Mouse (Mus musculus): ENCODE measurements around the gene Nipsnap3b.

The Nipsnap3b gene

GRCm38 (mm10) chr4:53011732-53012361 is at the start of gene Nipsnap3b:
Nipsnap3b (plus strand) TSS chr4:53011880.
- DNase-seq (ENCODE audit: extremely low read depth, insufficient read length, low spot score): peak; percentile 99

DNA sequence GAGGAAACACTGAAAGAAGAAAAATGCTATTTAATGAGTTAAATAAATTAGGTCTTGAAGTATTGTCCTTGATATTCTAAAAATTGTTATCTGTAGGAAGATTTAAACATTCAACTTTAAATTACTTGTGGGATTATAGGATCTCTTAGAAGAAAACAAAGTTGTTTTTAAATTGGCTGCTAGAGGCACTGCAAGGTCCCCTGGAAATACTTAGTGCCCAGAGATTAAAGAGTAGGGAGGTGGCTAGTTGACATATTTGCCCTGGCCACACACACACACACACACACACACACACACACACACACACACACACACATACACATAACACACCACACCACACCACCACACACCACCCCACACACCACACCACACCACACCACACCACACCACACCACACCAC is 47.4 kb upstream of the Nipsnap3b start, which contains the start of gene Olfr270:
Olfr270 (plus strand) TSS at position 301 of the 400 bp plus-strand sequence.
- no peak for DNase-seq (ENCODE audit: extremely low read depth, insufficient read length, low spot score)

GRCm38 (mm10) chr4:52985216-52985615 is 26.5 kb upstream of the Nipsnap3b start:
- peak; percentile 15 for DNase-seq (ENCODE audit: extremely low read depth, insufficient read length, low spot score)

- no peak for DNase-seq (ENCODE audit: extremely low read depth, insufficient read length, low spot score)
These were observed 25.4 kb upstream of the Nipsnap3b start for GRCm38 (mm10) chr4:52986266-52986665.

GRCm38 (mm10) chr4:52989248-52989647 is 22.4 kb upstream of the Nipsnap3b start, which contains the start of gene Nipsnap3a:
Nipsnap3a (plus strand) TSS chr4:52989272.
- DNase-seq (ENCODE audit: extremely low read depth, insufficient read length, low spot score): peak; percentile 3

DNA sequence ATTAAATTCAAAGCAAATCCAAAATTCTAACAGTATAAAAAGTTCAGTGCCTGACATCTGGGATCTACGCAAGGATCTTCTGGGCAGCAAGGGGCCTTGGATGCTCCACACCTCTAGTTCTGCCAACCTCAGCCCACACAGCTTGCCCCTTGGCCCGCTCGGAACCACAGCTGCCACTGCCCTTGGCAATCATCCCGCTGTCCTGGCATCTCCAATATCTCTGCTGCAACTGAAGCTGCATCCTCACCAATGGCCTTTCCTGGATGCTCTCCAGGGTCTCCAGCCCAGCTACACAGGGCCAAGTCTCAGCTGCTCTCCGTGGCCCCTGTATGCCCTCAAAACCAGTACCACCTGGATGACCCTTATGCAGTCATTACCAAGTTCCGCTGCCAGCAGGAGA is 12.2 kb upstream of the Nipsnap3b start:
- DNase-seq (ENCODE audit: extremely low read depth, insufficient read length, low spot score): peak; percentile 28

- DNase-seq (ENCODE audit: extremely low read depth, insufficient read length, low spot score): no peak
These were observed 11.5 kb upstream of the Nipsnap3b start for GRCm38 (mm10) chr4:53000154-53000553.

DNA sequence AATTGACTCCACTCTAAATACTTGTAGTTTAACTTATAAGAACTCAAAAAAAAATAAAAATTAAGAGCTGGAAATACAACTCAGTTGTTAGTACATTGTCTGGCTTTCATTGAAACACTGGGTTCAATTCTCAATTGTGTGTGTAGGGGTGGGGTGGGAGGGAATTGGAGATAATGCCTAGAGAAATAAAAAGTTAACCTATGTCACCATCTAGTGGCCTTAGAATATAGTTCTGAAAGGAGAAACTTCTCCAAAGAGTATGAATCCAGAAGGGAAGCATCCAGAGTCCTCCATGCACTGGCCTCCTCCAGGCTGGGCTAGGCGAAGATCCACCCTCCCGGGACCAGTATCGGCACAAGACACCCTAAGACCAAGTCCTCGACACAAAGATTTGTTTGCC is 2.5 kb upstream of the Nipsnap3b start:
- DNase-seq (ENCODE audit: extremely low read depth, insufficient read length, low spot score): no peak

GRCm38 (mm10) chr4:53009871-53010270 is 1.8 kb upstream of the Nipsnap3b start:
- no peak for DNase-seq (ENCODE audit: extremely low read depth, insufficient read length, low spot score)

DNA sequence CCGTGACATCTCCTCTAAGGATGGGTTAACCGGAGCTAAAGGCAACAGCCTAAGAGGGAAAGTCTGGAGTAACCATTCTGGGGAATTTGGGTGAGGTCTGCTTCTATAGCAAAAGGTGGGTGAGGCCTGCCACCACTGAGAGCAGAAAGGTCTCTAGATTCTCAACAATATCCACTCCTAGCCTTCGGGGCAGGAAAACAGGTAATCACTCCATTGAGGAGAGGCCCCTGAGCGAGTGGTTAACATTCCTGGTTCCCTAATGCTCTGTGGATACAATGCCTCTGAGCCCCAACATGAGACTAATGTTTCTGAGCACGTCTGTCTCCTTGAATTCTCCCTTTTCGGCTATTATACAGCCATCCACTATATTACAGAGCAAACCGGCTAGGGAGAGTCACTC is 2.7 kb downstream of the Nipsnap3b start:
- no peak for DNase-seq (ENCODE audit: extremely low read depth, insufficient read length, low spot score)

DNA sequence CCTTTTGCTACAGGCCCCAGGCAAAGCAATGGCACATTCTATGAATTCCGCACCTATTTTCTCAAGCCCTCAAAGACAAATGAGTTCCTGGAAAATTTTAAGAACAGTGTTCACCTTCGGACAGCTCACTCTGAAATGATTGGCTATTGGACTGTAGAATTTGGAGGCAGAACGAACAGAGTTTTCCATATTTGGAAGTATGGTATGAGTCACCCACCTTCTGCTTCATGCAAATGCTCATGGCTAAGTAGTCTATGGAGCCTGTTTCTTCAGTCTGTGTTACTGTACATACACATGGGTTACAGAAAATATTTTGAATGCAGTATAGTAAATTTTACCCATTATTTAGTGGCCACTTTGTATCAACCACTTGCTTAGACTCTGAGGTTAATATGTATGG is 3.3 kb downstream of the Nipsnap3b start:
- DNase-seq (ENCODE audit: extremely low read depth, insufficient read length, low spot score): no peak

- no peak for DNase-seq (ENCODE audit: extremely low read depth, insufficient read length, low spot score)
These were observed 6.7 kb downstream of the Nipsnap3b start for GRCm38 (mm10) chr4:53018392-53018791.

GRCm38 (mm10) chr4:53023189-53023925 is 11.7 kb downstream of the Nipsnap3b start:
- no peak for DNase-seq (ENCODE audit: extremely low read depth, insufficient read length, low spot score)

DNA sequence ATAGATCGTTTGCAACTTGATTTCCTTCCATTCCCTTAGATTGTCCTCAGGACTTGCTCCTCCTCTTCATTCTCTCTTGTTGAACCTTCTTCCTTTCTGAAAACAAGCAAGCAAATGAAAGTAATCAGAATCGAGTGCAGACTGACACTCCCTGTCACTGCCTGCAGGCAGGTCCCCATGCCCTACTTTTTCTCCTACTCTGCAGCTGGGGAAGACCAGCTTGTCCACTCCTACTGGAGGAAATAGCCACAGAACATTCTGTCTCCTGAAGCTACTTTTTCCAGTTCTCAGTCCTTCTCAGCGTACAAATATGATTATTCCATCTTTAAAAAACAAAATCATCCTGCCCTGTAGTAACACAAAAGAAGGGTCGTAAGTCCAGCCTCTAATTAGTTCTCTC is 12.7 kb downstream of the Nipsnap3b start:
- DNase-seq (ENCODE audit: extremely low read depth, insufficient read length, low spot score): no peak

DNA sequence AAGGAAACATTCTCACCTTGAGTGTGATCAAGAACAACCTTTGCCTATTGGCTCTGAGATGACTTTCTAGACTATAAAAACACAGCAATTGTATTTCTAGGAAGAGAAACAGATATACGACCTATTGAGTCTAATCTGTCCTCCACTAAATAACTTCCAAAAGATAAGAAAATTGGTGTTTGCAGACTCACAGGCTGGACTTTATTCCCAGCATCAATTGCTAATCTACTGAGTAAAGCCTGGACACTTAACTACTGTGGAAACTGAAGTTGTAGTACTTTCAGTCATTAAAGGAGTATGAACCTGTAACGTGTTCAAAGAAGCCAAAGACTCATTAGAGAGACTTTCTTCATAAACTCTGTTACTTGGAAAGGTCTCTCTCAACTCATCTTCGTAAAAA is 16.1 kb downstream of the Nipsnap3b start:
- no peak for DNase-seq (ENCODE audit: extremely low read depth, insufficient read length, low spot score)

DNA sequence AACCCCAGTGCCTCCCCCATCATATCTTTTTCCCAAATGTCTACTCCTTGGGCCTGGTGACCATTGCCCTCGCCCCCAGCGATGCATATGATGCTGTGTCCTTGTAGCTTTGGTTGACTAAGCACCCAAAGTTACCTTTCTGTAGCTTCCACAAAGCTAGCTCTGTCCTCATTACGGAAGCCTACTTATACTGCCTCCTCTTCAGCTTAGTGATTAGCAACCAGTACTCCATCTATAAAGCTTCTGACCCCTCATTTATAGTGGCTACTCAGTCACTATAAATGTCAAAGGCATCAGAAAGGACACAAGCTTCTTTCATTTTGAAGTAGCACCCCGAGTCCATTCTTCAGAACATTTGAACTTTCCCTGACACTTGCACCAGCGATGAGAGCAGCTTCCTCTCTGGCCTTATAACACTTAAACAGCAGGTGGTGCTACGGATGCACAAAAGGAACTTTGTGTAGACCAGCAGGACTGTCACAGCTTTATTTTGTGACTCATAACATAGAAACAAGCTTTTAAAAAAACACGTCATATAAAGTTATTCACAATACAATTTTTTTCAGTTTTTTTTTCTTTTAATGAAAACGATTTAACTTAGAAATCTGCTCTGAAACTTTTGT is 18.8 kb downstream of the Nipsnap3b start:
- DNase-seq (ENCODE audit: extremely low read depth, insufficient read length, low spot score): no peak

DNA sequence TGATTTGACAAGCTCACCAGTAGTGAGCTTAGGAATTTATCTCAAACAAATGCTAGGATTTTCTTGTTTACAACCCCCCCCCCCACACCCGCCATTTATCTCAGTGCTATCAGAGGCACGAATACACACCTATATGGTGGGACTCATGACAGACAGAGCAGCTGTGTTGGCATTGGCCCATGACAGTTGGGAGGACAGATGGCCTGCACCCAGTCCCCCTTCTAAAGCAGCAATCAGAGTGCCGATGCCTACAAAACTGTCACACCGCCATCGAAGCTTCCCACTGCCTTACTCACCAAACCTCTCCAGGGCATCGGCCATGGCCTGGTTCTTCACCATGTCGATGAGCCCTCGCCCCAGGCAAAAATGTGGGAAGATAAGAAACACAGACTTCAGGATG is 32.1 kb downstream of the Nipsnap3b start:
- DNase-seq (ENCODE audit: extremely low read depth, insufficient read length, low spot score): no peak

GRCm38 (mm10) chr4:53045807-53046206 is 34.1 kb downstream of the Nipsnap3b start:
- DNase-seq (ENCODE audit: extremely low read depth, insufficient read length, low spot score): no peak

GRCm38 (mm10) chr4:53046238-53047022 is 34.8 kb downstream of the Nipsnap3b start:
- no peak for DNase-seq (ENCODE audit: extremely low read depth, insufficient read length, low spot score)

DNA sequence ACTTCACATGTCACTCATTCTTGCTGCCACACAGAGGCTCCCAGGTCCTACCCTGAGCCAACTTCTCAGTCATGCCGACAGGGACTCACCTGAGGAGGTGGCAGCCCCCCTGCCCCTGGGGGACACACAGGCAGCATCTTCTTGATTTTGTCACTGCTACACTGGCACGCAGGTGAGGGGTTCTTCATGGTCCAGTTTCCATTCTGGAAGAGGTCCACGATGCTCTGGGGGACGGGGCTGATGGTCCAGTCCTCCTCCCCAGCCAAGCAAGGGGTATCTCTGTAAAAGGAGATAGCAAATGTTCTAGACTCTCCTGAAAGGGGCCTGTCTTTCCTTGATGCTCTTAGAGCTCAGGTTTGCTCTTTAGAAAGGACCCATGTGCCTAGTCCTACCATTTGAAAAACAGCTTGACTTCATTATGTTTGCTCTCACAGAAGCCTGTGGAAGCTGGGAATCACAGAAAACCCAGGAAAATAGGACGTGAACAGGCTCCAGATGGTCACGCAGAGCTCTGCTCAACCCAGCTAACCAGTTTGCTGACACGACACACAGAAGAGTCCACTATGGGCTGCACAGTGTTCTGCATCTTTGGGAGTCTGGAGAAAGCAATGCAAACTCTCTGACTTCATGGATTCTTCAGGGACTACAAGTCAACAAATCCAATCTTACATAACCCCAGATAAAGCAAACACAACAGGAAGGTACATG is 50.8 kb downstream of the Nipsnap3b start:
- no peak for DNase-seq (ENCODE audit: extremely low read depth, insufficient read length, low spot score)

All from 3134 (cell line).